Comparison of ENCODE assay signal across 8 mouse cellular contexts in genomic region chr19:41455091-41455626, GRCm38 (mm10). TPM values are rescaled to one million over a fixed set of nuclear protein-coding genes. Genes with fewer than 3 reads are reported as not detected.
A peak's percentile ranks its signal among the peaks of the same experiment; 100 is the strongest.
DNase-seq lines count a peak whose midpoint lies in the region; ATAC-seq and TF ChIP-seq lines count a peak whose summit lies in the region.

No protein-coding gene starts in this region.

- peak overlapping the region; percentile 23; the same call in 1 of the 2 replicates for H3K4me3 ChIP-seq in G1E (ENCODE audit: low read depth, low read length)

- peak; percentile 59 for DNase-seq in embryo, embryonic 10 days (ENCODE audit: low spot score)
- DNase-seq in embryo, embryonic 9.5 days (ENCODE audit: extremely low spot score) = no peak
- DNase-seq in G1E (ENCODE audit: low spot score) = peak; percentile 21
- DNase-seq in lung, postnatal 4 days = peak; percentile 24 to 31
- DNase-seq in gastrocnemius, postnatal 10 days = no peak
- DNase-seq in cerebellum, postnatal 25 days = no peak

- peaks cover 13% of the 10 kb centered on the region for H3K9me3 ChIP-seq in G1E (replicated peaks)

- no peaks in the 10 kb centered on the region for H3K36me3 ChIP-seq in G1E (replicated peaks)

- no peaks in the 10 kb centered on the region for H3K27me3 ChIP-seq in G1E (ENCODE audit: insufficient read depth, low read length)

- H3K4me1 ChIP-seq in G1E (ENCODE audit: insufficient read depth, low read depth, low read length) = peaks cover 34% of the 10 kb centered on the region

- TF ChIP-seq CTCF in G1E (IDR thresholded peaks at IDR 0.05; ENCODE audit: low read depth, low read length) = no peak

- ATAC-seq in G1E (ENCODE audit: extremely low read depth, insufficient number of reproducible peaks, low FRiP score, poor library complexity, severe bottlenecking) = peak; percentile 63; the same call in 1 of the 2 replicates
- peak; percentile 96 for ATAC-seq in common myeloid progenitor, adult 5-6 weeks (replicated peaks; ENCODE audit: low read depth, poor library complexity, severe bottlenecking)
- ATAC-seq in frontal cortex, adult (ENCODE audit: low TSS enrichment) = no peak

RNA-seq across cellular contexts. Expression of gene Lcor, which starts 27.3 kb away (rescaled TPM):
- 26.5 and 44.5 TPM in 2 replicates for total RNA-seq in G1E (2014; fragmentation: Nextera tagmentation)
- 14.0 and 16.0 TPM in 2 replicates for total RNA-seq in G1E (2017)
- 1.9 and 2.9 TPM in 2 replicates for polyA plus RNA-seq in G1E (2012)
- 17.8 and 21.1 TPM in 2 replicates for total RNA-seq in common myeloid progenitor, adult 5-6 weeks (2017)
- 10 to 100 TPM; 14.9 to 20.0 TPM for total RNA-seq in gastrocnemius, postnatal 10 days (2021)

Comparison
In these comparisons a context has a peak if more than half of its experiments do, and no peak if none do; other contexts are left out.
1. DNase-seq: peak in embryo, embryonic 10 days (single experiment), G1E (single experiment) and lung, postnatal 4 days (2 of 2); none in embryo, embryonic 9.5 days (single experiment), gastrocnemius, postnatal 10 days (single experiment) and cerebellum, postnatal 25 days (0 of 2).